Mouse (Mus musculus) lung, postnatal 25 days (tissue): ENCODE data around the gene Gripap1.
A peak's percentile ranks its signal among the peaks of the same experiment; 100 is the strongest.
"Not testable (repeated sequence)": the region's sequence is repeated elsewhere in the genome, so short reads cannot be mapped to it uniquely, and the experiment has no call there.

Experiments used
- DNase-seq: peaks from one replicate; pipeline ENCODE4 v3.0.0; 2022; ENCODE audit warnings: low spot score

Gripap1 gene

DNA sequence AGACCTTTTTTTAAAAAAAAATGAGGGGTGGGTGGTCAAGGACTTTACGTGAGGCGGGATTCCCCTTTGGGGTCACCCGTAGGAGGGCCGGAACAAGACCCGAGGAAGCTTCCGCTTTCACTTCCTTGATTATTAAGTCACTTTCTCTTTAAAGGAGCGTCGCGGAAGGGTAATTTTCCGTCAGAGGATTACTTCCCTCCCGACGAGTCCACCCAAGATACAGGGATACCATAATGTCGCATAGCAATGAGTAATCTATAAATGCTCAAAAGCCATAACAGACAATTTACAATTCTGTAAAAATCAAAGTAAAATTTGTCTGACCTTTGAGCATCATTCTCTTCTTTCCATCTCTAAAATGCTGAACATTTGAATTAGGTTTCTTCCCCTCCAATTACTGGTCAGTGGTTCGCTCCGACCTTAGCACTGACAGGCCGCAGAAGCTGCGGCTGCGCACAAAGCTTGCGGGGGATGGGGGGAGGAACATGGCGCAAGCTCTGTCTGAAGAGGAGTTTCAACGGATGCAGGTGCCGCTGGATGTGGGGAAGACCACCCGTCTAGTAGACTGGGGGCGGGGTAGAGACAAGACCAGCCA is at the start of gene Gripap1:
Gripap1 (plus strand) TSS at position 224 of the 595 bp plus-strand sequence.
- DNase-seq = peak; percentile 81

DNA sequence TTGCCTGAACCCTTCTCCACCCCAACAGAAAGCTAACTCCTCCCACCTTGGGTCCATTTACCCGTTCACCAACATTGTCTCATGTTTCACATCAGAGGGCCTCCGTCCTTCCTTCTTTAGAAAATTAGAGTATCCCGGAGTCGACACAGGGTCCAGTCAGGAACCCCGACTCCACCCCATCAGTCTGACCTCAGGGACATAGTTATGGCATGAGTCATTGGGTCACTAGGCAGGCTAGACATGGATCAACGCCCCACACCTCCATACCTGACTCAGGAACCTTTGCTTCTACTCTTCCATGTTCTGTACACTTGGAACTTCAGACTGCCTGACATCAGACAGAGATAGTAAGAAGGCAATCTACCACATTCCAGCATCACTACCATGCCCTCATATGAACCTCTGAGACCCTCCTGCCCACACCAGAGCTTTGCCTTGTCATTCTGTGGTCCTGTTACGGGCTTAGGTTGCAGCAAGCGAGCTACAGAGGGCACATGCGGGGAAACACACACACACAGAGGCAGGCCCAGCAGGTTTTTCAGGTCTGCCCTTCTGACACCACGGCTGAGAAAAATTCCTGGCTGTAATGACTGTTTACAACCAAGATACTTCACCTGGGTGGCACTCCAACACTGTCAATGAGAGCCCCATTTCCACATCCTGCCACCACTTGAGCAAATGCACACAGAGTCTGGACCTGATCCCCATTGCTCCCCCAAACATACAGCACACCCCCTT is 49.3 kb upstream of the Gripap1 start:
- peak; percentile 71 for DNase-seq

DNA sequence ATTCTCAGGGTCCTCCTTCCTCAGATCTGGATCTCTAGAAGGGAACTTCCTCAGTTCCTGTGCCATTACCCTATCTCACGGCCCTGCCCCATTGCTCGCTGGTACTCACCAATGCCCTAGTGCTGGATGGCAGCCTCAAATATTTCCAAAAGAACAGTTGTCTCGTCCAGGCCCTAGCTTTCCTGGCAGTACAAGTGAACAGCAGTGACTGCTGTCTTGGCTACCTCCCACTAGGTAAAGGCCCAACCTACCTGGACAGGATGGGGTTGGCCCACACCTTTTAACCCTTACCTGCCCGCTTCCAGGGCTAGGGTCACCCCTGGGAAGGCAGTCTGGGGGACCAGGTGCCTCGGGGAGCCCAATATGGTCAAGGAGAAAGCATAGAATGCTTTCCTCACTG is 48.5 kb upstream of the Gripap1 start:
- DNase-seq = no peak

DNA sequence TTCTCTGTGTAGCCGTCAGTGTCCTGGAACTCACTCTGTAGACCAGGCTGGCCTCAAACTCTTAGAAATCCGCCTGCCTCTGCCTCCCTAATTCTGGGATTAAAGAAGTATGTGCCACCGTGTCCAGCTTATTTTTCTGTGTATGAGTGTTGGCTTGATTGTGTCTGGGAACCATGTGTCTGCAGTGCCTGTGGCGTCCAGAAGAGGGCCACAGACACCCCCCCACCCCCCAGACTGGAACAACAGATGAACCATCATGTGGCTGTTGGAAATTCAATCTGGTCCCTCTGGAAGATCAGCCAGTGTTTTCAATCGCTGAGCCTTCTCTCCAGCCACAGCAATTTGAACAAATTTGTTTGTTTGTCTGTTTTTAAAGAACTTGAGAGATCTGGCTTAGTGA is 46.1 kb upstream of the Gripap1 start:
- DNase-seq = no peak

DNA sequence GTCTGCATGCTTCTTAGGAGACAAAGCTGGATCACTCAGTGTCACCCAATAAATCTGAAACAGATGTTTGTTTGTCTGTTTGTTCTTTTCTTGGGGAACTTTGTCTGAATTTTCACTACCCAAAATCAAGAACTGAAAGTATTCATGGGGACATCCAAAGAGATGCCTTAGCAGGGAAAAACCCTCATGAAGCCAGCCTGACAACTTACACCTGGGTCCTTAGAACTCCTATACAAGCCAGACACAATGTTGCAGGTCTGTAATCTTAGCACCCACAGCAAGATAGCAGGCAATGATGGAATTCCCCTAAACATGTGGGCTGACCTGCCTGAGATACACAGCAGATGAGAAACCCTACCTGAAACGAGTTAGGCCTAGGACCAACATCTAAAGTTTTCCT is 44.6 kb upstream of the Gripap1 start:
- no peak for DNase-seq

DNA sequence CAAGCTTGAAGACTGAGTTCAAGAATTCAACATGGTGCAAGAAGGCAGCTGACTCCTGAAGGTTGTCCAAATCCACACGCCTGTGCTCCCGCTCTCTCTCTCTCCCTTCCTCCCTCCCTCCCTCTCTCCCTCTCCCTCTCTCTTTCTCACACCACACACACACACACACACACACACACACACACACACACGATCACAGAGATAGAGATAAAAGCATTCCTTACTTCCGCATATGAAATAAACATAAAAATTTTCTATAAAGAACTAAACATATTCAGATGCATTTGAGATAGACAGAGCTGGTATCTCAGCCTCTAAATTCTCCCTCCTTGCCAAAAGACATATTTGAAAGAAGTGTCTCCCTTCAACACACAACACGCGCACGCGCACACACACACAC is 44.1 kb upstream of the Gripap1 start:
- no peak for DNase-seq

- DNase-seq = peak; percentile 55
These were observed 39.0 kb upstream of the Gripap1 start, which contains the start of gene Ccdc120 for GRCm38 (mm10) chrX:7750432-7751116. Gene Ccdc120 (minus strand): TSS chrX:7750905.

GRCm38 (mm10) chrX:7753627-7754026 is 35.9 kb upstream of the Gripap1 start:
- DNase-seq = not testable (repeated sequence)

GRCm38 (mm10) chrX:7762137-7762920 is 27.2 kb upstream of the Gripap1 start, which contains the start of gene Tfe3:
Gene Tfe3 (plus strand): TSS chrX:7762560.
- peak; percentile 95 for DNase-seq

DNA sequence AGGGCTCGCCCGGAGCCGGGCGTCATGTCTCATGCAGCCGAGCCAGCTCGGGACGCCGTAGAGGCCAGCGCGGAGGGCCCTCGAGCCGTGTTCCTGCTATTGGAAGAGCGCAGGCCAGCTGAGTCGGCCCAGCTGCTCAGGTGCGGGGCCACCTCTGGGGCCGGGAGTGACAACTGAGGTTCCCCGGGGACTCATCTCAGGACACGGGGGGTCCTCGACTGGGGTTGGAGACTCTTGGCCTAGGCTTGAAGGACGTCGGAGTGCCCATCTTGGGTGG is 26.7 kb upstream of the Gripap1 start:
- DNase-seq = no peak

DNA sequence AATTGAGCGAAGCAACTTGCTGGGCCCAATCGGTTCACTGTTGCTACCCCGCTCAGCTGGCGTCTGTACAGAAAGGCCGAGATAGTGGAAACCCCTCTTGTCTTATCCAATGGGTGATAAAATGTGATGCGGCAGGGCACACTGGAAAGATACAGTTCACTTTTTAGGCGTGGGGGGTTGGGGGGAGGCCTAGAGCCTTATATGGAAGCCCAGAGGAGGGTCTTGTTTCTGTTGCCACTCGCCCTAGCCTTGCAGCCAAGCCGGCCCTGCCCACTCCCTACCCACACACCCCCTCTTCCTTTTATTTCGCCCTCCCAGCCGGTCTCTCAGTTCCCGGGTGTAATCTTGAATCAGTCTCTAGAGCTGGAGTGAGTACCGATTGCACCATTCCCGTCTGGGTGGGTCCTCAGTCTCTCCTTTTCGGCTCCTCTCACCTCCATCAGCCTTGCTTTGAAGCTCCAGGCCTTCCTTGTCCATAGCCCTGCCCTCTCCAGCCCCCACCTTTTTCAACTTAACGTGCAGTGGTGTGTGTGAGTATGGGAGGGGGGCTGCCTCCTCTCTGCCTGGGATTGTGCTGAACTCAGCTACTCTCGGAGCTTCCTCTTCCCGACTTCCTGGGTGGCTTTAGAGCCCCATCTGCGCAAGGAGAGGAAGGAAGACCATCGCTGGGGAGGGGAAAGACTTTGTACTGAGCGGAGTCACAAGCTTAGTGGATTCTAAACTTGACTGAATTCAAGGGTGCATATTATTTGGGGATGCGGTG is 25.8 kb upstream of the Gripap1 start:
- peak; percentile 66 for DNase-seq

DNA sequence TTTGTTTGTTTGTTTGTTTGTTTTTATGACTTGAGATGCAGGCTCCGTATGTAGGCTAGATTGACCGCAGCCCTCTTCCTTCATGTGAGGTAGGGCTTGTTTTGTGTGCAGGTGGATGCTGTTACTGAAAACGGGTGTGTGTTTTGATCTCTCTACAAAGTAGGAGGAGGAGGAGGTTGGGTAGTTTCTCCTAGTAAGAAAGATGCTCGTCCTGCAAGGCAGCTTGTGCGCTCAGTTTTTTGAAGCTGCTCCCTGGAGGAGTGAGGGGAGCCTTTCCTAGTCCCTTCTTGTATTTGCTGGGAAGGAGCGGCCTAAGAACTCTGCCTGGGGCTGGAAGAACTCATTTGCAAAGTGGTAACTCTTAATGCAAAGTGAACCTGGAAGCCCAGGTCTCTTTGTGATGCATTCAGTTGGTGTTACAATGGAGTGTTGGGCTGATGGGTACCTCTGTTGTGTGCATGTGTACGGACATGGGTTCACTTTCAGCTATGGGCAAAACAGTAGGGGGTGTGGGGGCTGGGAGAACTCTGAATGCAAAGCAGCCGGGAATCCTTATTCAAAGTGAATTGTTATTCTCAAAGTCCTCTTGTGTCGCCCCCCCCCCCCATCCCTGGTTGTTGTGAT is 24.8 kb upstream of the Gripap1 start:
- DNase-seq = no peak

DNA sequence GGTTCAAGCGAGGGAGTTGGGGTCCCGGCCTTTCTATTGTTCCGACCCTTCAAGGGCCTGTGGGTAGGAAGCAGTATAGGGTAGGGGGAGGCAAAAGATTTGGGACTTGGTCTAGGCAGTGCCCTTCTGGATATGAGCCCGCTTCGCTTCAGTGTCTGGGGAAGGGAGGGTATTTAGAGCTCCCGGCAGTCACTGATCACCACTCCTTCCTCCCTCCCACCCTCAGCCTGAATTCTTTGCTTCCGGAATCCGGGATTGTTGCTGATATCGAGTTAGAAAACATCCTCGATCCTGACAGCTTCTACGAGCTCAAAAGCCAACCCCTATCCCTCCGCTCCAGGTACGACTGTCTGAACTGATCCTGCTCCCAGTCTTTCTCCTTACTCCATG is 24.3 kb upstream of the Gripap1 start:
- no peak for DNase-seq

DNA sequence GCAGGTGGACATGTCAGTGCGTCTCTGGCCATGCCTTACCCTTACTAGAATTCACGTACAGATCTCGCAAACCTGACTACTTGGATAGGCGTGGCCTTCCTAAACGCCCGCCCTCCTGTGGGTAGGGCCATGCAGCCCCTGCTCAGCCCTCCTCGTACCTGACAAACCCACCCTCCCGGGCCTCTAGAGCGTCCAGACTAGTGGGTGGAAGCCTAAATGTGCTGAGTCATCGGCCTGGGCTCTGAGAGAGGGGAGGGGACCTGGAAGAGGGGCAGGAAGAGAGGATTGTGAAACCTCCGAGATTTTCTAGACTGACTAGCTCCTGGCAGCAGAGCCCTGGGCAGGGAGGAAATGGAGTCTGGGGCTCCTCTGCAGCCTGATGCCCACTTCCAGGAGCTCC is 23.8 kb upstream of the Gripap1 start:
- peak; percentile 79 for DNase-seq

- DNase-seq = no peak
These were observed 20.1 kb upstream of the Gripap1 start for GRCm38 (mm10) chrX:7769302-7770017.

GRCm38 (mm10) chrX:7772766-7773165 is 16.8 kb upstream of the Gripap1 start:
- DNase-seq = no peak

- no peak for DNase-seq
These were observed 13.9 kb upstream of the Gripap1 start for GRCm38 (mm10) chrX:7775501-7776205.

GRCm38 (mm10) chrX:7776329-7777082 is 13.1 kb upstream of the Gripap1 start:
- peak; percentile 44 for DNase-seq
